Comparison of ENCODE assay signal across 8 mouse cellular contexts in the genomic region with DNA sequence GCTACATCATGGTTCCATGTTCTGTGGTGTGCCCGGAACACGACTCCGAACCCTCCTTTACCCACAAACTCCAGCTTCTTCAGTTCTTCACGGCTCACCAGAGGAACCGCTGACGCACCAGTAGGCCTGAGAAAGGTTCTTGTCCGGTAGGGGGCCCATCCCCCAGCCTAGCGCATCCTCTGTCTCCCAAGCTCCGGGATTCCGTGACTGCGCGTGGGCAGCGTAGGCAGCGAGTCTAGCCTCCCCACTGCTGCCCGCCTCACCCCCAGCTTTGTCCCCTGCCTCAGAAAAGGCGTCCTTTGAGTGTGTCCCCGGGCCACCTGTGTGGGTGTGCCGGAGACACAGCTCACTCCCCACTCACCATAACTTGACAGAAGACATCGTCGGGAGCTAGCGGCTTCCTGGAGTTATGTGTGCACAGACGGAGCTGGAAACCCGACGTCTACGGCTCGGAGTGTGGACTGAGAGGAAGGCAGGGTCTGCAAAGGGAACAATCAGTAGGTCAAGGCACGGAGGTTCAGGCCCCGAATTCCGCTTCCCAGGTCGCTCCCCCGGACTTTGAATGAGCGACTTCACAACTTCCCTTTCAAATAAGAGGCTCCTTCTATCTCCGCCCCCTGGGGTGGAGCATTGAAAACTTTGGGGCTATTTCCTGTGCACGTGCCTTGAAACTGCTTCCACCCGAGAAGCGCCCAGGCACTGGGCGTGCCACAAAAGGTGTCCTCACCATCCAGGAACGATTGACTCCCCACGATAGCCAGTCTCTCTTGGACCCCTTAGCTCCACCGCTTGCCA. TPM values are rescaled to one million over a fixed set of nuclear protein-coding genes. Genes with fewer than 3 reads are reported as not detected.
A peak's percentile ranks its signal among the peaks of the same experiment; 100 is the strongest.
DNase-seq lines count a peak whose midpoint lies in the region; ATAC-seq lines count a peak whose summit lies in the region.

A gene (minus strand): TSS at position 610 of the 795 bp plus-strand sequence.

- peaks cover 8% of the 10 kb centered on the region for H3K4me1 ChIP-seq in forebrain, embryonic 16.5 days (replicated peaks; ENCODE audit: control insufficient read depth, insufficient read depth, low read length)
- H3K4me1 ChIP-seq in liver, embryonic 16.5 days (ENCODE audit: control insufficient read depth, low read depth, low read length): peaks cover 11% of the 10 kb centered on the region
- peaks cover 12% of the 10 kb centered on the region for H3K4me1 ChIP-seq in neural tube, embryonic 12.5 days

- H3K36me3 ChIP-seq in forebrain, embryonic 16.5 days (ENCODE audit: control insufficient read depth, insufficient read depth): no peaks in the 10 kb centered on the region
- H3K36me3 ChIP-seq in liver, embryonic 16.5 days (ENCODE audit: control insufficient read depth, insufficient read depth): no peaks in the 10 kb centered on the region
- H3K36me3 ChIP-seq in neural tube, embryonic 12.5 days: no peaks in the 10 kb centered on the region

- no peak within 1 kb of the TSS for H3K9ac ChIP-seq in forebrain, embryonic 16.5 days (replicated peaks; ENCODE audit: low read depth, low read length)
- H3K9ac ChIP-seq in liver, embryonic 16.5 days (ENCODE audit: low read depth, low read length): peak within 1 kb of the TSS; percentile 57
- no peak within 1 kb of the TSS for H3K9ac ChIP-seq in neural tube, embryonic 12.5 days

- ATAC-seq in forebrain, embryonic 16.5 days: no peak
- peak; percentile 43; the same call in 1 of the 2 replicates for ATAC-seq in liver, embryonic 16.5 days (ENCODE audit: low read depth)
- ATAC-seq in neural tube, embryonic 12.5 days (ENCODE audit: low FRiP score, low read depth): no peak
- ATAC-seq in cerebellum, adult (ENCODE audit: insufficient number of reproducible peaks, low FRiP score, low TSS enrichment): no peak
- no peak for ATAC-seq in frontal cortex, adult (ENCODE audit: low TSS enrichment)

- H3K4me3 ChIP-seq in forebrain, embryonic 16.5 days (replicated peaks; ENCODE audit: low read length): no peak within 1 kb of the TSS
- peak within 1 kb of the TSS; percentile 63 for H3K4me3 ChIP-seq in liver, embryonic 16.5 days (ENCODE audit: low read depth, low read length)
- H3K4me3 ChIP-seq in neural tube, embryonic 12.5 days: peak within 1 kb of the TSS; percentile 27

- DNase-seq in CD4-positive helper T cell, adult 2 months (ENCODE audit: low read depth, low spot score): peak; percentile 82
- peak; percentile 17 for DNase-seq in Muller cell, postnatal 12 days (ENCODE audit: inconsistent ontology term)
- peak; percentile 92 for DNase-seq in induced T-regulatory cell, adult 2 months (ENCODE audit: low read depth)

- peak within 1 kb of the TSS; percentile 31 for H3K4me2 ChIP-seq in forebrain, embryonic 16.5 days (ENCODE audit: low read length)
- H3K4me2 ChIP-seq in liver, embryonic 16.5 days (ENCODE audit: low read depth, low read length): peak within 1 kb of the TSS; percentile 85
- peak within 1 kb of the TSS; percentile 55 for H3K4me2 ChIP-seq in neural tube, embryonic 12.5 days (replicated peaks)

- H3K9me3 ChIP-seq in forebrain, embryonic 16.5 days (ENCODE audit: control insufficient read depth, low read length): no peaks in the 10 kb centered on the region
- H3K9me3 ChIP-seq in liver, embryonic 16.5 days (replicated peaks; ENCODE audit: control insufficient read depth, low read length): no peaks in the 10 kb centered on the region
- H3K9me3 ChIP-seq in neural tube, embryonic 12.5 days: no peaks in the 10 kb centered on the region

- 5% methylated on average over 40 of the region's 40 CpGs for WGBS in forebrain, embryonic 16.5 days
- WGBS in liver, embryonic 16.5 days (ENCODE audit: insufficient replicate concordance): 3% methylated on average over 40 of the region's 40 CpGs
- 6% methylated on average over 40 of the region's 40 CpGs for WGBS in neural tube, embryonic 12.5 days

- no peak within 1 kb of the TSS for H3K27ac ChIP-seq in forebrain, embryonic 16.5 days (ENCODE audit: low read length)
- no peak within 1 kb of the TSS for H3K27ac ChIP-seq in liver, embryonic 16.5 days (ENCODE audit: low read length)
- no peak within 1 kb of the TSS for H3K27ac ChIP-seq in neural tube, embryonic 12.5 days

- peaks cover 52% of the 10 kb centered on the region for H3K27me3 ChIP-seq in forebrain, embryonic 16.5 days (replicated peaks; ENCODE audit: control insufficient read depth, insufficient read depth, low read length)
- H3K27me3 ChIP-seq in liver, embryonic 16.5 days (ENCODE audit: control insufficient read depth, insufficient read depth, low read depth, low read length): peaks cover 11% of the 10 kb centered on the region
- peaks cover 70% of the 10 kb centered on the region for H3K27me3 ChIP-seq in neural tube, embryonic 12.5 days (replicated peaks)

RNA-seq across cellular contexts. Expression of the gene that starts here (rescaled TPM):
- polyA plus RNA-seq in forebrain, embryonic 16.5 days (2015; fragmentation: Nextera tagmentation; extraction: Ambion mirVana): 2.7 and 3.2 TPM in 2 replicates
- polyA plus RNA-seq in liver, embryonic 16.5 days (2015; fragmentation: Nextera tagmentation; extraction: Ambion mirVana): 15.4 and 16.4 TPM in 2 replicates
- polyA plus RNA-seq in neural tube, embryonic 12.5 days (2016; fragmentation: Nextera tagmentation; extraction: Ambion mirVana): 7.9 and 8.7 TPM in 2 replicates

Comparison
In these comparisons a context has a peak if more than half of its experiments do, and no peak if none do; other contexts are left out.
1. DNase-seq: peak in every context shown above with its lines; median percentile 92 in induced T-regulatory cell, adult 2 months; 82 in CD4-positive helper T cell, adult 2 months; 17 in Muller cell, postnatal 12 days.
2. H3K4me2 ChIP-seq: peak in every context shown above with its lines; median percentile 85 in liver, embryonic 16.5 days; 55 in neural tube, embryonic 12.5 days; 31 in forebrain, embryonic 16.5 days.